In the genomic region with DNA sequence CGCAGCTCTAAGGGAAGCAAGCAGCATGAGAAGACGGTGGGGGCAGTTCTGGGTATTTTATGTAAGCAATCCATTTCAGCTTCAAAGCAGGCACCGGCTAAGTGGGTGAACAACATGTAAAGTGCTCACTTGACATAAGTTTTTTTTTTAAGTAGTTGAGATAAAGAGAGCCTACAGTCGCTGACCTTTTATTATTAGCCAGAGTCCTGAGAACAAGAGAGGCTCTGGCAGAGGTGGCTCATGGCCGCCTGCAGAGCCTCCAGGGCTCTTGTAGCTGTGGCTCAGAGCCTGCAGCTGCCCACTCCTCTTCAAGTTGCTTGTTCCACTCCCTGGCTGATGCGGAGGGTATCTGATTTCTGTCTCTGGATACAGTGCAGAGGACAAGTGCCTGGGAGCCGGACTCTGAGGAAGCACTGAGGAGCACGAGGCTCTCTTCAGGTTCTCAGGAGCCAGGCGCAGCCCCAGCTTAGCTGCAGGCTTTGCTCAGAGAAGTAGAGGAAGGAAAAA, we compare ENCODE assay signal across 9 mouse cellular contexts.
DNase-seq lines count a peak whose midpoint lies in the region; ATAC-seq and TF ChIP-seq lines count a peak whose summit lies in the region.
"Had no signal": no experiment of that assay in that cellular context is flagged by ENCODE, and none has a peak within 500 bp of the region (broad histone marks: within the 10 kb centered on the region; RNA-seq: fewer than 3 reads in every experiment).

No protein-coding gene starts in this region.

- no peak for TF ChIP-seq POLR2A in limb, embryonic 14.5 days (IDR thresholded peaks at IDR 0.05; ENCODE audit: borderline replicate concordance, extremely low read depth, insufficient read depth, insufficient read length)

- H3K4me2 ChIP-seq in lung, embryonic 16.5 days (ENCODE audit: low read depth, low read length) = no peak overlapping the region
- H3K4me2 ChIP-seq in forebrain, embryonic 12.5 days = peak overlapping the region; percentile 48
- no peak overlapping the region for H3K4me2 ChIP-seq in limb, embryonic 14.5 days (replicated peaks; ENCODE audit: low read depth, low read length, severe bottlenecking)
- H3K4me2 ChIP-seq: liver, embryonic 13.5 days had no signal

- no peaks in the 10 kb centered on the region for H3K36me3 ChIP-seq in lung, embryonic 16.5 days (ENCODE audit: control insufficient read depth, insufficient read depth, low read length)
- H3K36me3 ChIP-seq in forebrain, embryonic 12.5 days (replicated peaks) = no peaks in the 10 kb centered on the region
- H3K36me3 ChIP-seq in limb, embryonic 14.5 days (ENCODE audit: control insufficient read depth, insufficient read depth, low read length) = no peaks in the 10 kb centered on the region
- H3K36me3 ChIP-seq: liver, embryonic 13.5 days had no signal

- H3K4me3 ChIP-seq in lung, embryonic 16.5 days (ENCODE audit: low read length) = no peak overlapping the region
- H3K4me3 ChIP-seq in forebrain, embryonic 12.5 days (replicated peaks) = no peak overlapping the region; the same call in 1 of the 2 replicates
- no peak overlapping the region for H3K4me3 ChIP-seq in limb, embryonic 14.5 days (replicated peaks; ENCODE audit: low read length)
- H3K4me3 ChIP-seq: liver, embryonic 13.5 days had no signal

- H3K9me3 ChIP-seq in lung, embryonic 16.5 days (ENCODE audit: control insufficient read depth, low read length) = 0 out of 2 replicates have a peak, but pooled peaks cover 2% of the 10 kb centered on the region
- H3K9me3 ChIP-seq in forebrain, embryonic 12.5 days = no peaks in the 10 kb centered on the region
- H3K9me3 ChIP-seq in limb, embryonic 14.5 days (ENCODE audit: control insufficient read depth, low read length) = no peaks in the 10 kb centered on the region; the same call in 1 of the 2 replicates
- H3K9me3 ChIP-seq: liver, embryonic 13.5 days had no signal

- peak; percentile 56; the same call in 1 of the 2 replicates for ATAC-seq in lung, embryonic 16.5 days (ENCODE audit: low read depth)
- peak; percentile 62 for ATAC-seq in forebrain, embryonic 12.5 days (ENCODE audit: low FRiP score)
- ATAC-seq in limb, embryonic 14.5 days (ENCODE audit: low FRiP score, low read depth) = peak; percentile 62

- no peak for DNase-seq in lung, postnatal 14 days
- DNase-seq in limb, embryonic 14.5 days (ENCODE audit: low spot score) = no peak
- DNase-seq in yolk sac, embryonic 10.5 days (ENCODE audit: low spot score) = peak; percentile 22
- no peak for DNase-seq in left cerebral cortex, postnatal 10 days (ENCODE audit: extremely low spot score in 1 of 2, low spot score in 2 of 2)
- no peak for DNase-seq in thymus, postnatal 14 days
- DNase-seq: liver, embryonic 13.5 days; spleen, adult 18-20 months had no signal

- peaks cover 35% of the 10 kb centered on the region for H3K27me3 ChIP-seq in lung, embryonic 16.5 days (ENCODE audit: control insufficient read depth, insufficient read depth, low read depth, low read length)
- peaks cover 18% of the 10 kb centered on the region for H3K27me3 ChIP-seq in forebrain, embryonic 12.5 days
- H3K27me3 ChIP-seq in limb, embryonic 14.5 days (ENCODE audit: control insufficient read depth, insufficient read depth, low read length) = no peaks in the 10 kb centered on the region
- H3K27me3 ChIP-seq: liver, embryonic 13.5 days had no signal

- 14% methylated on average over 9 of the region's 9 CpGs for WGBS in lung, embryonic 16.5 days
- WGBS in forebrain, embryonic 12.5 days = 5% methylated on average over 9 of the region's 9 CpGs
- WGBS in limb, embryonic 14.5 days = 15% methylated on average over 9 of the region's 9 CpGs

- 0 out of 2 replicates have a peak, but pooled peaks cover 2% of the 10 kb centered on the region for H3K4me1 ChIP-seq in lung, embryonic 16.5 days (replicated peaks; ENCODE audit: control insufficient read depth, insufficient read depth, low read length)
- H3K4me1 ChIP-seq in forebrain, embryonic 12.5 days = peaks cover 26% of the 10 kb centered on the region
- peaks cover 7% of the 10 kb centered on the region; the same call in 1 of the 2 replicates for H3K4me1 ChIP-seq in limb, embryonic 14.5 days (ENCODE audit: control insufficient read depth, insufficient read depth, low read length)
- H3K4me1 ChIP-seq: liver, embryonic 13.5 days had no signal

- no peak overlapping the region for H3K27ac ChIP-seq in lung, embryonic 16.5 days (ENCODE audit: low read length)
- 0 out of 2 replicates have a peak overlapping the region, but pooled peaks have one; percentile 31 for H3K27ac ChIP-seq in forebrain, embryonic 12.5 days
- no peak overlapping the region for H3K27ac ChIP-seq in limb, embryonic 14.5 days (replicated peaks; ENCODE audit: low read depth, low read length)
- H3K27ac ChIP-seq: liver, embryonic 13.5 days had no signal

- H3K9ac ChIP-seq in lung, embryonic 16.5 days (ENCODE audit: low read length) = no peak overlapping the region
- no peak overlapping the region; the same call in 1 of the 2 replicates for H3K9ac ChIP-seq in forebrain, embryonic 12.5 days
- no peak overlapping the region for H3K9ac ChIP-seq in limb, embryonic 14.5 days (ENCODE audit: low read depth, low read length, severe bottlenecking)
- H3K9ac ChIP-seq: liver, embryonic 13.5 days had no signal

- intact Hi-C loops in left cerebral cortex, postnatal 10 days (cut with DNase I) = no loop called here
